Mouse (Mus musculus) kidney, adult 2 months (tissue): ENCODE results near the gene Pus3. TPM values are rescaled to one million over a fixed set of nuclear protein-coding genes. Genes with fewer than 3 reads are reported as not detected.

Source experiments
- DNase-seq: peaks from one replicate; pipeline ENCODE4 v3.0.0; 2021
- H3K27ac ChIP-seq: fragments of 200-500 bp; 2 replicates; pipeline ENCODE4 v1.5.1; 2012; ENCODE audit warnings: low read depth, low read length, control low read depth, inconsistent platforms; ENCODE audit not compliant: insufficient read depth
- H3K27me3 ChIP-seq: fragments of 200-500 bp; replicated peaks from 2 replicates; pipeline ENCODE4 v1.6.1; 2012; ENCODE audit warnings: mild to moderate bottlenecking, moderate library complexity, low read length, inconsistent platforms; ENCODE audit not compliant: control insufficient read depth, insufficient read depth
- H3K36me3 ChIP-seq: fragments of 200-500 bp; 2 replicates; pipeline ENCODE4 v1.6.1; 2012; ENCODE audit warnings: mild to moderate bottlenecking, moderate library complexity, low read length, inconsistent platforms; ENCODE audit not compliant: control insufficient read depth, insufficient read depth
- H3K4me1 ChIP-seq: fragments of 200-500 bp; 2 replicates; pipeline ENCODE4 v1.6.1; 2011; ENCODE audit warnings: low read length; ENCODE audit not compliant: control insufficient read depth, insufficient read depth
- H3K4me3 ChIP-seq: fragments of 200-500 bp; 2 replicates; pipeline ENCODE4 v1.5.1; 2011; ENCODE audit warnings: mild to moderate bottlenecking, low read depth, low read length, control low read depth; ENCODE audit not compliant: insufficient read depth
- CTCF ChIP-seq: fragments of 200-500 bp; conservative IDR thresholded peaks from 2 replicates; pipeline ENCODE4 v1.5.1; 2011; ENCODE audit warnings: low read depth, mild to moderate bottlenecking, control low read depth, low read length, moderate library complexity, mixed read lengths; ENCODE audit not compliant: insufficient read depth, insufficient read length
- POLR2A ChIP-seq: fragments of 200-500 bp; IDR thresholded peaks from one replicate; pipeline ENCODE4 v1.6.1; 2011; ENCODE audit warnings: low read depth, low read length, control low read depth
- WGBS: fragments of 180-500 bp; shearing (Covaris S2); methylation state at CpG from one replicate; pipeline ENCODE4 v1.1.7; 2018; 5-methylcytosine and 5-hydroxymethylcytosine counted together
- polyA plus RNA-seq: library from polyadenylated mRNA; depleted of rRNA; stranded (reverse); fragments of >200 nt; gene quantifications from 2 replicates; pipeline ENCODE4 v1.2.3, GENCODE M21; 2012

Gene Pus3
- polyA plus RNA-seq, 1 experiment: 2.8 TPM

DNA sequence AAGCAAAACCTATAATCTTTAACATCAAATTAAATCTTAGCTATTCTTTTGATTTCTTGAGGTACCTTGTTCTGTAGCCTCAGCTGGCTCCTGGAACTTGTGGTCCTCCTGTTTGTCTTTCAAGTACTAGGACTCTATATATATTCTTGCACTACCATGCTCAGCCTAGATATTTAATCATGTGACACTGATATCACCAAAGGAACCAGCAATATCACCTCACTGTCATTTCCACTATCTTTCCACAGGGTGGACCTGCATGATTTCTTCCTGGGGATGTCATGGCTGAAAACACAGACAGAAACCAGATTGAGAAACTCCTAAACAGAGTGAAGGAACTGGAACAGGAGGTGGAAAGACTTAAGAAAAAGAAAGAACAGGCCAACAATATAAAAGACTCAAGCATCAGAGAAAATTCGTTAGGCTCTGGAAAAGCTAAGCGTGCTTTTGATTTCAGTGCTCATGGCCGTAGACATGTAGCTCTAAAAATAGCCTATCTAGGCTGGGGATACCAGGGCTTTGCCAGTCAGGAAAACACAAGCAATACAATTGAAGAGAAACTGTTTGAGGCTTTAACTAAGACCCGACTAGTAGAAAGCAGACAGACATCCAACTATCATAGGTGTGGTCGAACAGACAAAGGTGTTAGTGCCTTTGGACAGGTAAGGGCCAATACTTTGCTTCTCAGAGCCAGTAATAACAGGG is 6.3 kb downstream of the Pus3 start:
- WGBS: 93% methylated on average over 5 of the region's 5 CpGs
- Histone ChIP-seq H3K4me1 (no peaks in the 10 kb centered on the region; the same call in 1 of the 2 replicates), H3K27ac (no peak overlapping the region), H3K4me3 (no peak overlapping the region), H3K27me3 (no peaks in the 10 kb centered on the region), H3K36me3 (peaks cover 7% of the 10 kb centered on the region)
- no peak for DNase-seq
- TF ChIP-seq POLR2A (no peak), CTCF (no peak)

DNA sequence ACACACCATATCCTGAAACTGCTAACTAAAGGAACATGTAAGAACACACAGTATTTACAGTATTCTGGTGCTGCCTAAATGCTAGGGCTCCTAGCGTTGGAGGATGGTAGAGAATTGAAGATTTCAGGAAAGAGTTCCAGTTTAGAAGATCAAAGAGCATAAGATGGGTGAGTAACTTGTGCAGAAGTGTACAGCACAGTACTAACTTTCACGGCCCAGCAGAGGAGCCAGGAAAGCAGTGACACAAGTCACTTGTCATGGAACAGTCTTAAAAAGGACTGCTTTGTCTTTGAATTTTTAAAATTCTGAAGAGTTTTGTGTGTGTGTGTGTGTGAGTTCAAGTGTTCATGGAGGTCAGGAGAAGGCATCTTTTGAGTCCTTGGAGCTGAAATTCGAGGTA is 9.6 kb downstream of the Pus3 start:
- no peaks in the 10 kb centered on the region for H3K27me3 ChIP-seq
- H3K36me3 ChIP-seq: peaks cover 7% of the 10 kb centered on the region
- H3K4me3 ChIP-seq: no peak overlapping the region
- DNase-seq: no peak
- H3K4me1 ChIP-seq: no peaks in the 10 kb centered on the region
- TF ChIP-seq CTCF: no peak
- no peak for TF ChIP-seq POLR2A
- no peak overlapping the region for H3K27ac ChIP-seq
- WGBS: 85% methylated on average over 3 of the region's 3 CpGs

DNA sequence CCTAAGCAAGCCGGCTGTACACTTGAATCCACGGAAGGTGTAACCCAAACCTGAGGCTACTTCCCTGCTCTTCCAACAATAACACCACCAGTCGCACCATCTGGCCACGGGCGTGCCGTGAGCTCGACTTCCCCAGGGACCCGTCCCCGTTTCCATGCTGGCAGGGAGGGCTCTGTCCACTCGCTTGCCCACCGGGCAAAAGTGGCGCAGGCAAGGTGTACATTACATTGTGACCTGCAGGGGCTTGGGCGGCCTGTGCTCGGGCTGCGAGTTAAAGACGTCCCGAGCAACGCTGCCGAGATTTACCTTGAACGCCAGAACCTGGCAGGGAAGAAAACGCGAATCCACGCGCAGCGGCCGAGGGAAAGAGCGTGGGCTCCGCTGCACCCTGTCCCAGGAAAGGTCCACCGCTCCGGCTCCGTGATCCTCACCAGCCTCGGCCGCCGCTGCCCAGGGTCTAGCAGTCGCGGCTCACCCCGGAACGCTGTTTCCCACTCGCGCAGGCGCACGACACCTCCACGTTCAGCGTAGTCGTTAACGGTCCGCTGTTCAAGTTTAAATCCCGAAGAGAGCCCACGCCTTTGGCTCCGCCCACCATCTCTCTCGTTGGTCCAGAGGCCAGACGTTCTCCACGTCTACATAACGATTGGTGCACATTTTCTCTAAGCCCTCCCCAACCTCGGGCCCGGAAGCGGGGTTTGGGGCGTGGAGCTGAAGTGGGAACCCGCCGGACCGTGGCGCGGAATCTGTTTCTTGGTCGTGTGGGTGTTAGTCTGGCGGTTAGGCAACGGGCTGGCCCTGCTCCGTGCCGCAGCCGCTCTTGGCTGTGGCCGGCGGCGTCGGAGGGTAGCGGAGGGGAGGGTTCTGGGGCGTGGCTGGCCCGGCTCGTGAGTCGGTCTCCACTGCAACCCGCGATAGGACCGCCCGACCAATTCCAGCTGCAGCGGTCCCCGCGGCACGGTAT is 11.5 kb downstream of the Pus3 start, which contains the start of the genes Pate2 and Hyls1:
Gene Pate2, plus strand, starts transcription at position 714 of the 964 bp plus-strand sequence.
Gene Hyls1, minus strand, starts transcription at position 828 of the 964 bp plus-strand sequence.
- Histone ChIP-seq H3K27ac (0 out of 2 replicates have a peak within 1 kb of the TSS, but pooled peaks have one; percentile 25), H3K4me3 (peak within 1 kb of the TSS; percentile 84), H3K27me3 (no peaks in the 10 kb centered on the region; the same call in 1 of the 2 replicates), H3K36me3 (peaks cover 7% of the 10 kb centered on the region), H3K4me1 (no peaks in the 10 kb centered on the region)
- WGBS: under 1% methylated on average over 86 of the region's 86 CpGs
- peak; percentile 98 for DNase-seq
- peak; percentile 70 for TF ChIP-seq POLR2A
- no peak for TF ChIP-seq CTCF

DNA sequence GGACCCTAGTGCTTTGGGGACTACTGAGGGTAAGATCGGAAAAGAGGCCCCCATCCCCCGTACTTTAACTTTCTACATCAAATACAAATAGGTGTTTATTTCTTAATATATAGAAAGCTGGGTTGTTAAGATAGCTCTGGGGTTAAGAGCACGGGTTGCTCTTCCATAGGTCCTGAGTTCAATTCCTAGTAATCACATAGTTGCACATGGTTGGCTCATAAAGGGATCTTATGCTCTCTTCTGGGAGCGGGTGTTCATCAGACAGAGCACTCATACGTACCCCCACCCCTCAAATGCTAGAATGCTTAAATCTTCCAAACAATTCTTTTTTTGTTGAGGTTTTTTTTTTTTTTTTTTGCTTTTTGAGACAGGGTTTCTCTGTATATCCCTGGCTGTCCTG is 12.3 kb downstream of the Pus3 start:
- no peak for TF ChIP-seq CTCF
- TF ChIP-seq POLR2A: no peak
- no peak overlapping the region for H3K27ac ChIP-seq
- H3K4me3 ChIP-seq: no peak overlapping the region; the same call in 1 of the 2 replicates
- peaks cover 1% of the 10 kb centered on the region; the same call in 1 of the 2 replicates for H3K27me3 ChIP-seq
- 13% methylated on average over 5 of the region's 5 CpGs for WGBS
- peaks cover 1% of the 10 kb centered on the region; the same call in 1 of the 2 replicates for H3K36me3 ChIP-seq
- no peak for DNase-seq
- H3K4me1 ChIP-seq: no peaks in the 10 kb centered on the region

DNA sequence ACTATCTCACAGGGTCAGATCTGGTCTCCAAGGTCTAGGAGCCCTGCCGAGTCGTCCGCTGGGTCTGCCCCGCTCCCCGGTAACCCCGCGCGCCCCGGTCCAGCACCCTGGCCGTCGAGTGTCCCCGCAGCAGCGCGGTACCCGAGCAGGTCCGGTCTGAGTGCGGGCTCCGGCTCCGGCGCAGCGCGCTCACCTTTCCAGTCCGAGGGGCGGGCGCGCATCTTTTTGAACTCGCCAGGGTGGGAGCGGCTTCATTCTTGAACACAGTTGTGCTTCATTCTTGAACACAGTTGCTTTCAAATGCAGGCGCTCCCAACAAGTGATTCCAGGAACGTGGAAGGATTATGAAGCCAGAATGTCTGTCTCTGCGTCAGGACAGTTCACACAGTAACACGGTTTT is 16.0 kb downstream of the Pus3 start:
- H3K27me3 ChIP-seq: peaks cover 1% of the 10 kb centered on the region; the same call in 1 of the 2 replicates
- 8% methylated on average over 32 of the region's 32 CpGs for WGBS
- no peak overlapping the region for H3K27ac ChIP-seq
- H3K4me3 ChIP-seq: no peak overlapping the region
- no peak for TF ChIP-seq POLR2A
- no peak for TF ChIP-seq CTCF
- H3K4me1 ChIP-seq: no peaks in the 10 kb centered on the region
- no peak for DNase-seq
- H3K36me3 ChIP-seq: no peaks in the 10 kb centered on the region

DNA sequence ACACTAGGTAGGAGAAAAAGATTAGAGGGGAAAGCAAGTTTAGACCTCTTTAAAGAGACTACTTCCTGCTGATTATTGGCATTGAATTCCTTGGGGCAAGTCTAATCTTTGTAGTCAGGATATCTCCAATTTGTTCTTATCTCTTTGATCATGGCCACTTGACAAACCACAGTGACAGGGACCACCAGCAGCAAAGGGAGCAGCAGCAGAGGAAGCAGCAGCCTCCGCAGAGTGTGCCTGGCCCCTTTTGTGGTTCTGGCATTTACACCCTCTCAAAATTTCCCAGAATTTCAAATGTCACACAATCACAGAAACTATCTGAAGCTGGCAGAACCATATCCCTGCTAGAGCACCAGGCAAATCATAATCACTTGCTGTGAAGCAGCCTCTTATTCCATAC is 29.3 kb downstream of the Pus3 start:
- TF ChIP-seq CTCF (no peak), POLR2A (no peak)
- H3K36me3 ChIP-seq: no peaks in the 10 kb centered on the region
- no peaks in the 10 kb centered on the region for H3K4me1 ChIP-seq
- no peak overlapping the region for H3K27ac ChIP-seq
- no peak for DNase-seq
- WGBS: 72% methylated on average over 1 of the region's 1 CpGs
- H3K27me3 ChIP-seq: no peaks in the 10 kb centered on the region
- no peak overlapping the region for H3K4me3 ChIP-seq
